Mouse (Mus musculus) limb, embryonic 11.5 days (tissue): ENCODE measurements at regions not wholly inside any gene's neighbourhood (a gene's known extent, or its start where the extent isn't known, plus 50 kb on each side); places are given as distances from the start of the nearest gene placed in this dataset.
A peak's percentile ranks its signal among the peaks of the same experiment; 100 is the strongest.

Experiments used
- ATAC-seq: fragments of 200-750 bp; cut with Nextera tagmentation; 2 replicates; pipeline ENCODE4 v1.8.0; 2017; ENCODE audit warnings: low read depth; ENCODE audit not compliant: insufficient number of reproducible peaks, low FRiP score, low TSS enrichment
- DNase-seq: peaks from one replicate; pipeline ENCODE4 v3.0.0-alpha.2; 2015; ENCODE audit warnings: low spot score
- H3K27ac ChIP-seq: fragments of 300-500 bp; sonication (generic); replicated peaks from 2 replicates; pipeline ENCODE4 v1.5.1; 2014; ENCODE audit warnings: low read depth, mild to moderate bottlenecking, low read length
- H3K27me3 ChIP-seq: fragments of 300-500 bp; sonication (generic); 2 replicates; pipeline ENCODE4 v1.6.1; 2014; ENCODE audit warnings: mild to moderate bottlenecking, low read length, mixed read lengths; ENCODE audit not compliant: control insufficient read depth, insufficient read depth
- H3K36me3 ChIP-seq: fragments of 300-500 bp; sonication (generic); 2 replicates; pipeline ENCODE4 v1.6.1; 2014; ENCODE audit warnings: mild to moderate bottlenecking, low read length, moderate library complexity, mixed read lengths; ENCODE audit not compliant: control insufficient read depth, insufficient read depth
- H3K4me1 ChIP-seq: fragments of 300-500 bp; sonication (generic); 2 replicates; pipeline ENCODE4 v1.6.1; 2014; ENCODE audit warnings: low read length, mixed read lengths; ENCODE audit not compliant: control insufficient read depth, insufficient read depth
- H3K4me2 ChIP-seq: fragments of 300-500 bp; sonication (generic); 2 replicates; pipeline ENCODE4 v1.6.1; 2014; ENCODE audit warnings: low read depth, mild to moderate bottlenecking, moderate library complexity; ENCODE audit not compliant: severe bottlenecking
- H3K4me3 ChIP-seq: fragments of 300-500 bp; sonication (generic); 2 replicates; pipeline ENCODE4 v1.5.1; 2014; ENCODE audit warnings: low read depth, low read length
- H3K9ac ChIP-seq: fragments of 300-500 bp; sonication (generic); 2 replicates; pipeline ENCODE4 v1.6.1; 2014; ENCODE audit warnings: mild to moderate bottlenecking, low read length
- H3K9me3 ChIP-seq: fragments of 300-500 bp; sonication (generic); 2 replicates; pipeline ENCODE4 v1.6.1; 2016; ENCODE audit warnings: low read length; ENCODE audit not compliant: control insufficient read depth
- WGBS: fragments of 180-500 bp; shearing (Covaris S2); extraction: QIAGEN DNeasy Blood & Tissue Kit; methylation state at CpG from one replicate; pipeline ENCODE4 v1.1.7; 2014; 5-methylcytosine and 5-hydroxymethylcytosine counted together

DNA sequence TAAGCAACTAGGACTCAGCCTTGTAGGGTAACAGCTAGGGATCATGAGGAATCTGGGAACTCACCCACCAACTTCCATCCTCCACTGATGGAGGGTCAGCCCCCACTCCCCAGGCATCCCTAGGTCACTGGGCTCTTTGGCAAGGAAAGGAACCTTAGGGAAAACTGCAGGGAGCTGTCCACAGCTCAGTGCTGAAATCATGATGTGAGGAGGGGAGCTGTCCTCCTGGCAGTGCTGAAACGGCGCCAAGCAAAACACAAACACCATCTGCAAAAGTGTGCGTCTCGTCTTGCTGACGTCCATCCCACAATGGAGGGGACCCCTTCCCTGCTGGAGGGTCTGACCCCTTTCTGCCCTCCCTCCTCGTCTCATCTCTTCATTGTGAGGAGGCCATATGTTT, 68.6 kb upstream of the Rph3a start:
- Histone ChIP-seq H3K27ac (no peak overlapping the region), H3K27me3 (no peaks in the 10 kb centered on the region), H3K9me3 (no peaks in the 10 kb centered on the region), H3K36me3 (no peaks in the 10 kb centered on the region), H3K4me2 (no peak overlapping the region), H3K4me1 (no peaks in the 10 kb centered on the region), H3K4me3 (no peak overlapping the region), H3K9ac (no peak overlapping the region)
- 24% methylated on average over 6 of the region's 6 CpGs for whole genome bisulfite sequencing
- ATAC-seq = no peak
- DNase-seq = peak; percentile 91

DNA sequence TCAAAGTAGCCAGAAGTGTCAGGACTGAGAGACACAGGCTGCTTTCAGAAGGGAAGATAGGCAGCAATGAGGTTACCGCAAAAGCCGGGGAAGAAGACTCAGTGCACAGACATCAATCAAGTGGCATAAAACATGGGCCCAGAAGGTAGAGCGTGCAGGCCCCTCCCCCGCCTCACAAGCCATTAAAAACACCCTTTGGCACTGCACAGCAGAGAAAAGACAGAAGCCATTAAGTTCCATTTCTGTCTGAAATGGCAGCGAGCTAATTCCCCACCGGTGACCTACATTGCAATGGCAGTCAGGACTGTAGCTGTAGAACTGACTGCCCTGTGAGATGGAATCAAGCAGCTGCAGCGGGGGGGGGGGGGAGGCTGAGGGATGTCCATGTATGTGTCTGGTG, 66.8 kb upstream of the Rph3a start:
- DNase-seq (no peak), ATAC-seq (no peak)
- no peak overlapping the region for H3K9ac ChIP-seq
- H3K4me1 ChIP-seq = no peaks in the 10 kb centered on the region
- H3K36me3 ChIP-seq = no peaks in the 10 kb centered on the region
- no peak overlapping the region for H3K27ac ChIP-seq
- H3K9me3 ChIP-seq = no peaks in the 10 kb centered on the region
- 79% methylated on average over 7 of the region's 7 CpGs for WGBS
- H3K4me3 ChIP-seq = no peak overlapping the region
- no peaks in the 10 kb centered on the region for H3K27me3 ChIP-seq
- no peak overlapping the region for H3K4me2 ChIP-seq

- peak; percentile 80 for DNase-seq
- Histone ChIP-seq H3K36me3 (no peaks in the 10 kb centered on the region), H3K9me3 (no peaks in the 10 kb centered on the region), H3K9ac (no peak overlapping the region), H3K4me2 (no peak overlapping the region), H3K4me3 (no peak overlapping the region), H3K27me3 (no peaks in the 10 kb centered on the region), H3K27ac (no peak overlapping the region), H3K4me1 (no peaks in the 10 kb centered on the region)
- no peak for ATAC-seq
- WGBS = 4% methylated on average over 11 of the region's 11 CpGs
Observed at GRCm38 (mm10) chr5:121068821-121069220, 58.9 kb upstream of the Rph3a start.

DNA sequence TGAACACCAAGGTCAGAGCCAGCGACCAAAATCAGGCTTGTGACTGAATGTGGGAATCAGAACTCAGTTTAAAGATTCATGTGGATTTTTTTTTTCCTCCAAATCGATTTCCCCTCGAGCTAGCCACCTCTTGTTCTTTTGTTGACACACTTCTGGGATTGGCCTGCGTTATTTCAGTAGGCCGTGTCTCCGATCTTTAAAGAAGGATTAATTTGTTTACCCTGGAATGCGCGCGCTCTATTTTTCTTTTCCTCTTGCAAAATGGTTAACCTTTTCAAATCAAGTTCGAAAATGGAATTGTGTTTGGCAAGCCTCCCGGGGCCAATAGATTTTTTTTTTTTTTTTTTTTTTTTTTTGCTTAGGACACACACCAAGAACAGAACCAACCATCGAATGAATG, 54.8 kb upstream of the Rph3a start:
- WGBS = 89% methylated on average over 12 of the region's 12 CpGs
- Histone ChIP-seq H3K36me3 (no peaks in the 10 kb centered on the region), H3K4me1 (no peaks in the 10 kb centered on the region), H3K9ac (no peak overlapping the region), H3K27ac (no peak overlapping the region), H3K9me3 (no peaks in the 10 kb centered on the region), H3K27me3 (no peaks in the 10 kb centered on the region), H3K4me2 (no peak overlapping the region), H3K4me3 (no peak overlapping the region)
- DNase-seq (no peak), ATAC-seq (no peak)

- no peaks in the 10 kb centered on the region for H3K9me3 ChIP-seq
- H3K27me3 ChIP-seq = no peaks in the 10 kb centered on the region
- H3K36me3 ChIP-seq = no peaks in the 10 kb centered on the region
- 47% methylated on average over 4 of the region's 4 CpGs for WGBS
- ATAC-seq = no peak
- H3K27ac ChIP-seq = no peak overlapping the region
- H3K4me3 ChIP-seq = no peak overlapping the region
- no peak overlapping the region for H3K4me2 ChIP-seq
- no peak for DNase-seq
- H3K9ac ChIP-seq = no peak overlapping the region
- no peaks in the 10 kb centered on the region for H3K4me1 ChIP-seq
Observed at GRCm38 (mm10) chr5:121062930-121063584, 53.2 kb upstream of the Rph3a start.

GRCm38 (mm10) chr5:121061688-121062087, 51.8 kb upstream of the Rph3a start:
- H3K27ac ChIP-seq = no peak overlapping the region
- DNase-seq (no peak), ATAC-seq (no peak)
- H3K4me3 ChIP-seq = no peak overlapping the region
- H3K9me3 ChIP-seq = no peaks in the 10 kb centered on the region
- WGBS = 65% methylated on average over 2 of the region's 2 CpGs
- no peaks in the 10 kb centered on the region for H3K36me3 ChIP-seq
- no peak overlapping the region for H3K9ac ChIP-seq
- no peak overlapping the region for H3K4me2 ChIP-seq
- H3K27me3 ChIP-seq = no peaks in the 10 kb centered on the region
- no peaks in the 10 kb centered on the region for H3K4me1 ChIP-seq
